Mouse (Mus musculus): ENCODE results near the gene Anxa2.

Anxa2 gene

DNA sequence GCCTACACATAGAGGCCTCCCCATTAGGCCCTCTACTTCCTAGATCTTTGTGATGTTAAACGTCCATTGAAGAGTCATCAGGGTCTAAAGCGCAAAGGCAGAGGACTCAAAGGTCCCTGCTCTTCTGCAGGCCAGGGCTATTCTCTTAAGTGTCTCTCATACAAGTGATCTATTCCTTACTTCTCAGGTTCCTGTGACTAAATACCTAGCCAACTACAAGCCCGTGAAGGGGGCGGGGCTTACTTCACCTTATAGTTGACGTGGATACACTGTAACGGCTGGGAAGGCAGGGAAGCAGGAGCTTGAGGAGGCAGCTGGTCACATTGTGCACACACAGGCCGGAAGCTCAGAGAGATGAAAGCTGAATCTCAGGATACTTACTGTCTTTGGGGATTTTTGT lies 6.5 kb downstream of the Anxa2 start:
- no peak for DNase-seq

DNA sequence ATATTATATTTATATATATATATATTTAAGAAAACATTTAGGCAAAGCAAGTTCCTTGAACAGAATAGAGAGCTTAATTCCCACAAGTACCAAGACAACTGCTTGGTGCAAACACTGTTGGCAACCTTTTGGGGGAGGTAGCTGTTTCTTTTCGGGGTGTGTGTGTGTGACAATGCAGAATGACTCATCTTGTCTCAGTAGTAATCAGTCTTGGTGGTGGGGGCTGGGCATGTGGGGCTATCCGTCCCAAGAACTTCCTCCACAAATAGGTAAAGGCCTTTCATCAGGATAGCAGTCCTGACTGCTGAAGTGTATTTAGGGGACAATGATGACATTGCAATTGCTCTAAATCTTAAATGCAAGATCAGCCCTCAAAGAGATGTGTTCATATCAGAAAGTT lies 9.6 kb downstream of the Anxa2 start:
- no peak for DNase-seq

- DNase-seq, result no peak
These were observed 10.8 kb downstream of the Anxa2 start for GRCm38 (mm10) chr9:69464109-69464756.

DNA sequence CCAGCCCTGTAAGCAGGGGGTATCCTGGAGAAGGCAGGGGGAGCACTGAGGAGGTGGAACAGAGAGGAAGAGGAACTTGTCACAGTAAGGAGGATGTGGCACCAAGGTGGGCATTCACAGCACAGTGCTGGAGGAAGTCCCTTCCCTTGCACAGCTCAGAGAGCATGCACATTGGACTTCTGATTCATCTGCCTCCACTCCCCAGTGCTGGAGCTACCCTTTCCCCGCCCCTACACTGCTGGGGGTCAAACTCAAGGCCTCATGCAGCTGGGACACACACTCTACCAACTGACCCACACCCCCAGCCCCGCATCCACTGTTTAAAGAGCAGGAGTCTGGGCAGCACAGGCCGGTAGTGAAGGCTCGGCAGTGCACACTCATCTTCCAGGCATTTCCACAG lies 12.7 kb downstream of the Anxa2 start:
- DNase-seq, result peak; percentile 48

DNA sequence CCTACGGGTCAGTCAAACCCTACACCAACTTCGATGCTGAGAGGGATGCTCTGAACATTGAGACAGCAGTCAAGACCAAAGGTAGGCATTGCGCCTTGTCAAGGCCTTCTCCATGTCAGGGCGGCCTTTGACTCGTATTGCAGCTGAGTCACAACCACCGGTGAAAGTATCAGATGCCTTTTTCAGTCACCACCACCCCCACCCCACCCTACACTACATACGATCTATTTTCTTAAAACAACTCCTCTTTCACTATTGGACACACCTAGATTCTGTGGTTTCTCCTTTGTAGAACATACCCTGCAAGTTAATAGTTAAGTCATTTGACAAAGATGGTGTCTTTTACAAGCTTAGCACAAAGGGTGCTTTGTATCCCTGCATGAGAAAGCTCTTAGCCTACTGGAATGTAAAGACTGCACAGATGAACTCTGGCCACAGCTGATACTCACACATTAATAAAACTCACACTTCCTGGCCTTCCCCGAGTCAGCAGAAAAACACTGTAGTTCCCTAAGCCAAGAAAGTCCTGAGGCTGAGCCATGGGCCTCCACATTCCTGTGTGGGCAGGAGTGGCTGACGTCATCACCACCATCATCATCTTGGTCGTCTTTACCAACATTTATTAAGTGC lies 14.0 kb downstream of the Anxa2 start:
- DNase-seq, result peak; percentile 34

DNA sequence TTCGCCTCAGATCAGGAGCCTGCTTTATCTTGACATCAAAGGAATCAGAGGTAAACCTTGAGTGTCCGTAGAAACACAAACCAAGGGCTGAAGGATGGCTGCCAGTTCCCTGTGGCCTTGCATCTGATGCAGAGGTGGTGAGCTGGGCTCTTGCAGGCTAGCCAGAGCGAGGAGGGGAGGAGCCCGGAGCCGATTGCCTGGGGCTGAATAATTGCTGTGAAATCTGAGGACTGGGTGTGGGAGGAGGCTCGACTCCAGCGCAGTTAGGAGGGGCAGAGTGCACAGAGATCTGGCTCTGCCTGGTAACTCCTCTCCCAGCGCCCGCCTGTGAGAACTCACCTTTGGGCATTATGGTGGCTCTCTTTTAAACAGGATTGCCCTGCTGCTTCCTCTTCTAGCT lies 15.6 kb downstream of the Anxa2 start:
- peak; percentile 70 for DNase-seq

- no peak for DNase-seq
These were observed 16.9 kb downstream of the Anxa2 start for GRCm38 (mm10) chr9:69470362-69470761.

DNA sequence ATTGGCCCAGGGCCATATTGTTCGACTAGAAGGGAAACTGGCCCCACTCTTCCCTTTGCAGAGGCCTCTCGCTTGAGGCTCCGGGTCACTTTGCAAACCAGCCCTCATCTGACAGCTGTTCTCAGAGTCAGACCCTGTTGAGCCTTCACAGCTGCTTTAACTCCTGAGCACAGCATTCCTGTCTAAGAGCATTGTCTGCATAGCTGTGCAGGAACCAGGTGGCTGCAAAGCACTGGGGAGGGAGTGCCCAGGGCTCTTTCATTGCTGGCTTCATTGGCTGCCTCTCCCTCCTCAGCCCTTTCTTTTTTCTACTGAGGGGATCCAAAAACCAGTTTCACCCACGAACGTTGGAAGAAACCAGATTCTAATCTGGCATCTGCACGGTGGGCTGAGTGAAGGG lies 17.5 kb downstream of the Anxa2 start:
- peak; percentile 60 for DNase-seq

GRCm38 (mm10) chr9:69472724-69473123 lies 19.3 kb downstream of the Anxa2 start:
- DNase-seq, result peak; percentile 91

- DNase-seq, result no peak
These were observed 22.5 kb downstream of the Anxa2 start for GRCm38 (mm10) chr9:69475873-69476272.

GRCm38 (mm10) chr9:69477195-69477823 lies 23.9 kb downstream of the Anxa2 start:
- DNase-seq, result peak; percentile 28

DNA sequence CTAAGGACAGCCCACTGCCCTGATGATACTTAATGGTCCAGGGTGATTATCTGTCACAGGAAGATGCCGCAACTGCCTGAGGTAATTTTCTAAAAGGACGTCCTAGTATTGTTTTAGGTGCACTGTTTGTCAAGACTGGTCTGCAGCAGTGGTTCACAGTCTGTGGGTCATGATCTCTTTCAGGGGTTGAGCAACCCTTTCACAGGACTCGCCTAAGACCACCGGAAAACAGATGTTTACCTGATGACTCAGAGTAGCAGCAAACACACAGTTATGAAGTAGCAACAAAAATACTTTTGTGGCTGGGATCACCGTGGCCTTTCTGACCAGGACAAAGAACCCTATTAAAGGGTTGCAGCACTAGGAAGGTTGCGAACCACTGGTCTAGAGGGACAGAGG lies 24.4 kb downstream of the Anxa2 start:
- DNase-seq, result no peak

GRCm38 (mm10) chr9:69480344-69480743 lies 26.9 kb downstream of the Anxa2 start:
- peak; percentile 90 for DNase-seq

GRCm38 (mm10) chr9:69483811-69484210 lies 30.4 kb downstream of the Anxa2 start:
- DNase-seq, result no peak

- no peak for DNase-seq
These were observed 32.7 kb downstream of the Anxa2 start for GRCm38 (mm10) chr9:69486140-69486539.

GRCm38 (mm10) chr9:69488510-69488909 lies 35.1 kb downstream of the Anxa2 start:
- no peak for DNase-seq

GRCm38 (mm10) chr9:69488972-69489371 lies 35.6 kb downstream of the Anxa2 start:
- DNase-seq, result no peak

GRCm38 (mm10) chr9:69492809-69493208 lies 39.4 kb downstream of the Anxa2 start:
- no peak for DNase-seq

- DNase-seq, result peak; percentile 82
These were observed 49.1 kb downstream of the Anxa2 start for GRCm38 (mm10) chr9:69502504-69502903.

DNA sequence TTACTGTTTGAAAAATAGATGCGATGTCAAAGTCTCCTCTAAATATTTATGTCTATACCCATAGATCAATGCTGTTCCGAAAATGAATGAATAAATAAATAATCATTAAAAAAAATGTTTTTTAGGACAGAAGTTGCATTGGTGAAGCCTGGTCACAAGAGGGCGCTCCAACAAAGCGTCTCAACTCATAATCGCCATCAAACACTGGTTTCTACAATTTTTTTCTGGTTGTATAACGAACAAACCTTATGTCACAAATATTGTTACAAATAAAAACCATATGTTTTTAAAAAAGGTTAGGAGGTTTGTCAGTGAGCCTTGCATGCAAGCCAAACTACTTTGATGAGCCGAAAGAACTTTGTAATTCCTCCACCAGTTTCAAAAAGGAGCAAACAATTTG lies 52.2 kb downstream of the Anxa2 start:
- DNase-seq, result peak; percentile 58

DNA sequence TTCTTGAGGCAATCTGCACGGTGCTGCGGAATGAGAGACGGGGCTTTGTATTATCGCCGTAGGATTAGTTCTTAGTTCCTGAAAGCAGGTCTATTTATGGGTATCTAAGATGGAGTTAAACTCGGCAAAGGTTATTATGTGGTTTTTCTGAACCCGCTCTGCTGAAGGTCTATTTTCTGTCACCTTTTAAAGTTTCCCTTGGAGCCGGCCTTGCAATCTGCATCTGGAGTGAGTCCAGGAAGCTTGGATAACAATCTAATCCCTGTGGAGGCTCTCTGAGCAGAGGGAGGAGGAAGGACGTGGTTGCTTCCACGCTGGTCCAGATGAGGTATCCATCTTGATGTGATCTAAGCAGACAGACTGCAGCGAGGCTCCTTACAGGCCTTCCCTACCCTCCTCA lies 53.8 kb downstream of the Anxa2 start:
- no peak for DNase-seq

GRCm38 (mm10) chr9:69508016-69508415 lies 54.6 kb downstream of the Anxa2 start:
- DNase-seq, result no peak

DNA sequence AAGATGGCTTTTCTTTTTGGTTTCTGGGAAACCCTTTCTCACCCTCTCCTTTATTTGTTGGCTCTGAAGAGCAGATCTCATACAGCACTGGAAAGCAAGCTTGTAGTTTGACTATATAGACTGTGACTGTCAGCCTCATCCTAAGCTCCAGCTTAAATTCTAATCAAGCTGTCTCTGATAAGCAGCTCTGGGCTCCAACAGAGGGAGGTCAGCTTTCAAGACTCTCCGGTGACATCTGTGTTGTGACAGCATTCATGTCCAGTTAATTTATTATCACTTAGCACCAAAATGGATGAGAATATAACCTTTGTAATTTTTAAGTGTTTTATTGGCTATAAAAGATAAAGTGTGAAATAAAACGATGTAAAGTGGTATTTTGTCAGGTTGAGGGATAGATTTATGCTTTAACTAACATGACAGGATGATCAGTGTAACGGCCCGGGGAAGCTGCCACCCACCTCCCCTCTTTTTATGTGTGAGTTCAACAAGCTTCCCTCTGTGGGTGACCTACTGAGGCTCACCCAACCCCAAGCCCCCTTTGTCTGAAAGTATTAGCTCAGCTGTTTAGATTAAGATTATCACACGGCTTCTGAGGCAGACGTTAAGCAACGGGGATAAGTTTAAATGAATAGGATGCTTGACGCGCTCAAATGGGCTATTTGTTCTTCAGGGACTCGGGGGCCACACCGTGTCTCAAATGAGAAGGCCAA lies 58.6 kb downstream of the Anxa2 start:
- DNase-seq, result no peak

GRCm38 (mm10) chr9:69512726-69513125 lies 59.3 kb downstream of the Anxa2 start:
- DNase-seq, result no peak
